13 mouse cellular contexts compared by ENCODE assay signal in genomic region chr14:25338404-25339051, GRCm38 (mm10).
DNase-seq lines count a peak whose midpoint lies in the region; ATAC-seq and TF ChIP-seq lines count a peak whose summit lies in the region.
"Had no signal": no experiment of that assay in that cellular context is flagged by ENCODE, and none has a peak within 500 bp of the region (broad histone marks: within the 10 kb centered on the region; RNA-seq: fewer than 3 reads in every experiment).

No protein-coding gene starts in this region.

- TF ChIP-seq CTCF in stomach, postnatal 0 days (IDR thresholded peaks at IDR 0.05; ENCODE audit: low read depth), result no peak

- H3K27me3 ChIP-seq in heart, embryonic 10.5 days (ENCODE audit: insufficient read depth, poor library complexity, severe bottlenecking), result 0 out of 2 replicates have a peak, but pooled peaks cover 6% of the 10 kb centered on the region
- no peaks in the 10 kb centered on the region for H3K27me3 ChIP-seq in intestine, embryonic 16.5 days (replicated peaks; ENCODE audit: control insufficient read depth, insufficient read depth, low read length)
- no peaks in the 10 kb centered on the region for H3K27me3 ChIP-seq in stomach, postnatal 0 days (ENCODE audit: control insufficient read depth, insufficient read depth, low read length)
- H3K27me3 ChIP-seq: neural tube, embryonic 12.5 days had no signal

- 0 out of 2 replicates have a peak, but pooled peaks cover 3% of the 10 kb centered on the region for H3K9me3 ChIP-seq in heart, embryonic 10.5 days
- H3K9me3 ChIP-seq in intestine, embryonic 16.5 days (ENCODE audit: control insufficient read depth, low read length), result no peaks in the 10 kb centered on the region
- no peaks in the 10 kb centered on the region for H3K9me3 ChIP-seq in stomach, postnatal 0 days (ENCODE audit: control insufficient read depth, low read length)
- H3K9me3 ChIP-seq: neural tube, embryonic 12.5 days had no signal

- peaks cover 48% of the 10 kb centered on the region for H3K4me1 ChIP-seq in heart, embryonic 10.5 days
- peaks cover 33% of the 10 kb centered on the region for H3K4me1 ChIP-seq in intestine, embryonic 16.5 days (ENCODE audit: control insufficient read depth, insufficient read depth, low read length)
- H3K4me1 ChIP-seq in stomach, postnatal 0 days (replicated peaks; ENCODE audit: control insufficient read depth, insufficient read depth), result no peaks in the 10 kb centered on the region

- 0 out of 2 replicates have a peak, but pooled peaks have one; percentile 14 for ATAC-seq in intestine, embryonic 16.5 days
- ATAC-seq in stomach, postnatal 0 days (ENCODE audit: low FRiP score, low TSS enrichment), result no peak
- ATAC-seq: CD4-positive, CD25-positive, alpha-beta regulatory T cell, adult 4 months had no signal

- peak overlapping the region; percentile 77 for H3K27ac ChIP-seq in heart, embryonic 10.5 days
- 0 out of 2 replicates have a peak overlapping the region, but pooled peaks have one; percentile 21 for H3K27ac ChIP-seq in intestine, embryonic 16.5 days (ENCODE audit: low read length)
- H3K27ac ChIP-seq in stomach, postnatal 0 days (replicated peaks), result peak overlapping the region; percentile 45; the same call in 1 of the 2 replicates
- H3K27ac ChIP-seq: kidney, postnatal 0 days; neural tube, embryonic 12.5 days had no signal

- no peaks in the 10 kb centered on the region for H3K36me3 ChIP-seq in heart, embryonic 10.5 days
- no peaks in the 10 kb centered on the region for H3K36me3 ChIP-seq in intestine, embryonic 16.5 days (ENCODE audit: control insufficient read depth, insufficient read depth, low read length)
- H3K36me3 ChIP-seq in stomach, postnatal 0 days (ENCODE audit: control insufficient read depth, insufficient read depth, low read length), result no peaks in the 10 kb centered on the region
- H3K36me3 ChIP-seq: neural tube, embryonic 12.5 days had no signal

- WGBS in heart, embryonic 10.5 days, result 54% methylated on average over 9 of the region's 9 CpGs
- WGBS in intestine, embryonic 16.5 days, result 60% methylated on average over 9 of the region's 9 CpGs
- 61% methylated on average over 9 of the region's 9 CpGs for WGBS in stomach, postnatal 0 days

- no peak overlapping the region for H3K9ac ChIP-seq in intestine, embryonic 16.5 days (ENCODE audit: low read depth, low read length)
- no peak overlapping the region for H3K9ac ChIP-seq in stomach, postnatal 0 days (ENCODE audit: low read length)
- H3K9ac ChIP-seq: neural tube, embryonic 12.5 days had no signal

- DNase-seq in heart, embryonic 10.5 days (ENCODE audit: low spot score), result no peak
- no peak for DNase-seq in heart, adult 11 months
- peak; percentile 53 for DNase-seq in lung, postnatal 10 days
- no peak for DNase-seq in lung, postnatal 14 days
- DNase-seq in stomach, postnatal 0 days (ENCODE audit: low spot score), result peak; percentile 53
- DNase-seq in urinary bladder, postnatal 36 days (ENCODE audit: low spot score in 2 of 2), result no peak
- DNase-seq in spleen, postnatal 36 days (ENCODE audit: low spot score in 2 of 2), result no peak
- DNase-seq: cerebellum, postnatal 10 days; gastrocnemius, postnatal 14 days had no signal

- no peak overlapping the region for H3K4me3 ChIP-seq in heart, embryonic 10.5 days
- no peak overlapping the region for H3K4me3 ChIP-seq in intestine, embryonic 16.5 days (ENCODE audit: low read length)
- no peak overlapping the region for H3K4me3 ChIP-seq in stomach, postnatal 0 days (ENCODE audit: low read depth, low read length)
- H3K4me3 ChIP-seq: neural tube, embryonic 12.5 days had no signal

- no peak overlapping the region for H3K4me2 ChIP-seq in intestine, embryonic 16.5 days (ENCODE audit: low read depth, low read length)
- H3K4me2 ChIP-seq in stomach, postnatal 0 days (replicated peaks; ENCODE audit: low read depth), result no peak overlapping the region
- H3K4me2 ChIP-seq: neural tube, embryonic 12.5 days had no signal

- no peak for TF ChIP-seq EP300 in stomach, postnatal 0 days (optimal IDR thresholded peaks at IDR 0.05)

Comparison
In these comparisons a context has a peak if more than half of its experiments do, and no peak if none do; other contexts are left out.
1. DNase-seq: peak in lung, postnatal 10 days (single experiment) and stomach, postnatal 0 days (single experiment); none in heart, embryonic 10.5 days (single experiment), heart, adult 11 months (single experiment), lung, postnatal 14 days (single experiment), urinary bladder, postnatal 36 days (0 of 2) and spleen, postnatal 36 days (0 of 2).
2. H3K27ac ChIP-seq: peak in every context shown above with its lines; median percentile 77 in heart, embryonic 10.5 days; 45 in stomach, postnatal 0 days; 21 in intestine, embryonic 16.5 days.